Mouse (Mus musculus) kidney, adult 2 months (tissue): ENCODE measurements around the gene Galnt9.

Source experiments
- CTCF ChIP-seq: fragments of 200-500 bp; conservative IDR thresholded peaks from 2 replicates; pipeline ENCODE4 v1.5.1; 2011; ENCODE audit warnings: low read depth, mild to moderate bottlenecking, control low read depth, low read length, moderate library complexity, mixed read lengths; ENCODE audit not compliant: insufficient read depth, insufficient read length
- POLR2A ChIP-seq: fragments of 200-500 bp; IDR thresholded peaks from one replicate; pipeline ENCODE4 v1.6.1; 2011; ENCODE audit warnings: low read depth, low read length, control low read depth

DNA sequence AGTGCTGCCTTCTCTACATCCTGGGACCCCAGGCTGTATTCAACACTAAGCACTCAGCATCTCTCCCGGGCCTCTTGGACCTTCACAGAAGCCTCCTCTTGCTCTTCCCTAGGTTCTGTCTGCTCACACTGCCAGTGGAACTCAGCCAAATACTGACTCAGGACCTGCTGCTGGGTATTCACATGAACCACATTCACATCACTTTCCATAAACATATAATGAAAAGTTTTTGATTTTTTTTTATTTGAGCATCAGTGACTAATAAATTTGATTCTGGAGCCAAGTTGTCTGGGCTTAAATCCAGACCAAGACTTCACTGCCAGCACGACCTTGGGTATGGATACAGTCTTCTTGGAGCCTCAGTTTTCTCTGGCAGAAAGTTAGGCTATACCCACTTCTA, 3.2 kb upstream of the Galnt9 start:
- TF ChIP-seq POLR2A (no peak), CTCF (no peak)
